Mouse (Mus musculus) cerebellum, postnatal 36 days (tissue): ENCODE measurements around the gene Mdm2.
"Not testable (repeated sequence)": the region's sequence is repeated elsewhere in the genome, so short reads cannot be mapped to it uniquely, and the experiment has no call there.

Experiments used
- DNase-seq, 2 experiments: peaks; one replicate each; pipeline ENCODE4 v3.0.0; 2021 to 2022; ENCODE audit warnings: mixed read lengths in 2 of 2

Mdm2 gene

GRCm38 (mm10) chr10:117710604-117711141, at the start of gene Mdm2:
Gene Mdm2 (minus strand): TSS chr10:117710758.
- peak; percentile 99 for DNase-seq

DNA sequence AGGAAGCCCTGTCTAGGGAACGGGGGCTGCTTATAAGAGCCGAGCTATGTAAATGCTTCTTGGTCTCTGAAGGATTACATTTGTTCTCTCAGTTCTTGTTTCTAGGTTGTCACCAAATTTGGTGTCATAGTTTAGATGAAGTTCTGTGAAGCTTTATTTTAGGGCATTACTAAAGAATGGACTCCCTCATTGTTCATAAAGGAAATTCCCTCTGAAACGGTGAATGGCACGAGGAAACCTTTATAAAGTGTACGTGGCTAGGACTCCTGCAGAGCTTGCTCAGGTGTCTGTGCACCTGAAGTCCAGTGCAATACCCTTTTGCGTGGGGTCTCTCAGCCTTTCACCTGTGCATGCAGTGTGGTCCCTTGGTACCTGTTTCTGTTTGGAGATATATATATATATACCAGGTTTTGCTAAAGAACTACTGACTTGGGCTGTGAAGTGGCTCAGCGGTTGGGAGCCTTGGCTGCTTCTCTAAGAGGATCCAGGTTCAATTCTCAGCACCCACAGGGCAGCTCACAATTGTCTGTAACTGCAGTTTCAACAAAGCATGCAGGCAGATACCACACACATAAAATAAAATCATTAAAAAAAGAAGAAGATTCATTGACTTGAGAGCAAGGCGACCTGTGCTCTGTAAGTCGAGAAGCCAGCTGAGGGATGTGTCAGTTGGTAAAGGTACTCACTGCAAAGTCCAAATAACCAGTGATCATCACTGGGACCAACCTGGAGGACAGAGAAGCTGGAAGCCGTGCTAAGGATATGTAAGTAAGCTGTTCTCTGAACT, 49.5 kb upstream of the Mdm2 start:
- DNase-seq, result no peak

GRCm38 (mm10) chr10:117758749-117759727, 48.5 kb upstream of the Mdm2 start:
- DNase-seq, result no peak

GRCm38 (mm10) chr10:117758344-117758743, 47.8 kb upstream of the Mdm2 start:
- not testable (repeated sequence) for DNase-seq

DNA sequence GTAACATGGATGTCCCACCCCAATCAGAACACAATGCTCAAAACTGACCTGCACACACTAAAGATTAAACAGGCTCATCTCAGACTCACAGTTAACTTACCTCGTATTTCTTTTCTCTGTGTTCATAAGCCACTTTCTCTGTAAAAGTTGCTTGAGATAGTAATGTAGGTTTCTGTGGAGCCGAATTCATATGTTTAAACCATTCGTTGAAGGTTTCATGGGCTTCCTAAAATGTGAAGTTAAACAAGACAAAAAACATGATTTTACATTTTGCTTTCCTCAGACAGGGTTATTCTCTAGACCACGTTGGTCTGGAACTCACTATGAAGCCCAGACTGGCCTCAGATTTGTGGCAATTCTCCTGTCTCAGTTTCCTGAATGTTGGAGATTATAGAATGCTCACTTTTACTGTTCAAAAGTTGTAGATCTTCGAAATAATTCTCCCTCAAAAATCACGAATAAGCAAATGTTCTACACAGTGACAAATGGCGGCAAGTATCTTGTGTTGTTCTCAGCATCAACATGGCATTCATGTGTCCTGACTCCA, 47.3 kb upstream of the Mdm2 start:
- no peak for DNase-seq

DNA sequence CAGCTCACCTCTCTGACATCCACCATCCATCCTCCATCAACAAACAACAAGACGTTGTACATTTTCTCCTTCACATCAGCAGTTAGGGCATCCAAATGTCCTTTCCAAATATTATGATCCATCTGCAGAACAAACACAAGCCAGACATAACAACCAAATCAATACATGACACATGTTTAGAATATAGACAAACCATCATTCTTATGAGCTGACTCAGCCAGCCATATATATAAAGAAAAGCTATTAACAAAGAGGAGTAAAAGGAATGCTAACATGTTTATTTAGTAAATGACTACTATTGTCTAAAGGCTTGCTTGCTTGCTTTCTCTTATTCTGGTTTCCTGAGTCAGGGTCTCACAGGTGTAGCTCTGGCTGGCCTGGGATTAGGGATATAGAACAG, 46.7 kb upstream of the Mdm2 start:
- no peak for DNase-seq

DNA sequence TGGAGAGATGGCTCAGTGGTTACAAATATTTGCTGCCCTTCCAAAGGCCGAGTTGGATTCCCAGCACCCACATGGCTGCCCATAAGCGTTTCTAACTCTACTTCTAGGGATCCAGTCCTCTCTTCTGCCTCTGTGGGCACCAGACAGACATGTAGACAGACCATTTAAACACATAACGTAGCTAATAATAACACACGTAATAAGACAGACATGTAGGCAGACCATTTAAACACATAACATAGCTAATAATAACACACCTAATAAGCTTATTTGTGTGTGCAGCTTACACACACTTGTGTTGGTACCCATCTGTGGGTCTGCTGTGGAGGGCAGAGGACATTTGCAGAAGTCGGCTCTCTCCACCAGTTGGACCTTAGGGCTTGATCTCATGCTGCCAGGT, 46.2 kb upstream of the Mdm2 start:
- DNase-seq, result no peak

GRCm38 (mm10) chr10:117755799-117756467, 45.4 kb upstream of the Mdm2 start:
- DNase-seq, result no peak

- DNase-seq, result no peak
Observed at GRCm38 (mm10) chr10:117755086-117755798, 44.7 kb upstream of the Mdm2 start.

DNA sequence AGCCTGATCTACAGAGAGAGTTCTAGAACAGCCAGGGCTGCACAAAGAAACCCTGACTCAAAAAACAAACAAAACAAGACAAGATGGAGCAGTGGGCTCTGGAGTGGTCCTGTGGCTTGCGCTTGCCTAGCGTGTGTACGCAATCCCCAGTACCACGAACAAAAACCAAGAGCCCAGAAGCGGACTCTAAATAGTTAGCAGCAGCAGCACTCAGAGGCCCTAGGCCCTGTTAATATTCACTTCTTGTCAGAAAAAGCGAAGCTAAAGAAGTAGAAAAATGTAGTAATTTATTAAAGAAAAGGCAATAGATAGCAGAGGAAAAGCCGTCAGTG, 44.0 kb upstream of the Mdm2 start:
- no peak for DNase-seq

GRCm38 (mm10) chr10:117753711-117754608, 43.4 kb upstream of the Mdm2 start:
- no peak for DNase-seq

- no peak for DNase-seq
Observed at GRCm38 (mm10) chr10:117752851-117753647, 42.5 kb upstream of the Mdm2 start.

DNA sequence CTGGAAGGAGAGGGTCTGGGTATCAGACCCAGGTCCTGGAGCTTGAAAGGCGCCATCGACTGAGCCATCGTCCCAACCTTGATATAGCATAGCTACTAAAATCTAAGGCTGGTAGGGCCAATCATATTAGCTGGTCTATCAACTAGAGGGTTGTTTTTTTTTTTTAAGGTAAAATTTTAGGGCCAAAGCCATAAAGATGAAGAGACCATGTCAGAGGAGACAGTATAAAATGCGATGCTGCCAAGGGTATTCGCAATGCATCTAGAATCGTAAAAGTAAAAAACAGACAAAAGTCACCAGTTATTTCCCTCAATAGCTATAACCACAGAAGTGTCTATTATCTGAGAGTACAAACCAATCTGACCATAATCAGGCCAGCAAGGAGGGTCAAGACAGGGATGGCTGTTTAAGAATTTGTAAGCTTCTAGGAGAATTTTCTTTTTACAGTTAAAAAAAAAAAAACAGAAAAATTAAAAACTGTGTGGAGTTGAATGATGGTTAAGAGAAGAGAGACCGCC, 41.8 kb upstream of the Mdm2 start:
- DNase-seq, result no peak

GRCm38 (mm10) chr10:117751744-117752143, 41.2 kb upstream of the Mdm2 start:
- no peak for DNase-seq

DNA sequence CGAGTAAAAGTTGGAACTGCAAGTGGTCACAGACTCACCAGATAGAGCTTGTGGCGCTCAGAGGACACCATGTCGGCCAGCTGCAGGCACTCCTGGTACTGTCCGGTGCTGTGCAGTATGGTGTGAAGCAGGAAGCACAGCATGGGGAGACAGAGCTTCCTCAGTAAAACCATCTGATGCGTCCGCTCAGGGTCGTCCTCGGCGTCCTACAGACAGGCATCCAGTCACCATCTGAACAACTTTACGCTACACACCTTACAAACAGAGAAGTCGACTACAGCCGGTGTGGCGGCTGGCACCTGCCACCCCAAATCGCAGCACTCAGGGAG, 40.7 kb upstream of the Mdm2 start:
- no peak for DNase-seq

DNA sequence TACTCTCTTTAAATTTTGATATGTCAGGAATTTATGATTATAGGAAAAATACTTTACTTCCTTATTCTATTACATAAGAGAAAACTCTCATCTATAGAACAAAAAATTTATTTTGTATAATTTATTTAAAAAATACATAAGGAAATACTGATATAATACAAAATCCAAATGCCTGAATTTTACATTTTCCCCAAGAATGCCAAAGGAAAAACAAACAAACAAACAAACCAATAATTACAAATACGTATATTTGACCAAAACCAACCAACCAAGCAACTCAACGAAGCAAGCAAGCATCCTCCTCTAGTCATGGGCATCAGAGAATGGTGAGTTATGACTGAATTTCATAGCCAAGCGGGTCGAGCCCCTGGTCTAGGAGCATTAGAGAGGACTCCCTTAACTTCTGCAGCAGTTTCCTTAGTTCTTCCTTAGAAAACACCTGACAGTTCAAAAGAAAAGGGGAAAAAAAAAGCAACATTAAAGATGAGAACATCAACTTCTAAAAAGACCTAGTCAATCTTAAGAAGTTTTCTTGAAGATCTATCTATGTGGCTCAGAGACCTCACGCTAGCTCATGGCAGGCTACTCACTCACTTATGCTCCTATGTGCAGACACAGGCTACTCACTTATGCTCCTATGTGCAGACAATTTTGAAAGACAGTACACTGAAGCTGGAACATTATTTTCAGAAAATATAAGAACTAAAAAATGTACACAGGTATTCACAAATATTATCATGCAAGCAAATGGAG, 40.1 kb upstream of the Mdm2 start:
- DNase-seq, result no peak

GRCm38 (mm10) chr10:117749787-117750343, 39.3 kb upstream of the Mdm2 start:
- DNase-seq, result no peak

GRCm38 (mm10) chr10:117749050-117749686, 38.6 kb upstream of the Mdm2 start:
- DNase-seq, result no peak
